Mouse (Mus musculus) liver, embryonic 14.5 days (tissue): Measurements from ENCODE around the gene Adrb1.

ENCODE experiments used
- CTCF ChIP-seq: IDR thresholded peaks from 2 replicates; pipeline ENCODE4 v1.5.1; 2016; ENCODE audit warnings: antibody characterized with exemption, low read depth, control low read depth
- EP300 ChIP-seq: IDR thresholded peaks from 2 replicates; pipeline ENCODE4 v1.6.1; 2016; ENCODE audit warnings: antibody characterized with exemption, low read depth

DNA sequence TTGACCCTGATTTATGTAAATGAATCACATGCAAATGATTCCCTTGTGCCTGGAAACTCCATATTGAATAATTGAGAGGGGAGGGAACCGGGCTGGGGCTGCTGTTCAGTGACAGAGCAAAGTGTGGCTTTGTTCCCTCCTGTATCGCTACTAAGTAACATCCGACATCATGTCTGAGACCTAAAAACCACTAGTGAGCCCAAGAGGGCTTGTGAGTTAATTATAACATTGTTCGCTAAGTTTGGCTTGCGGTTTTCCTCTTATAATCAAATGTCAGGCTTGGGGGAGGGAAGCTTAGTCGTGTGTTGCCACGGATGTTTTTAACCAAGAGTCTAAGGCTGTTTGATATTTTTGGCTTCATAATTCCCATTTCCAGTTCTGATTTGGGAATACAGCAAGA, 50.2 kb downstream of the Adrb1 start:
- TF ChIP-seq CTCF (no peak), EP300 (no peak)
